Mouse (Mus musculus) cerebellum, adult (tissue): ENCODE data around the gene Gbf1.

ENCODE experiments used
- ATAC-seq: cut with Nextera tagmentation; 2 replicates; pipeline ENCODE4 v1.9.2; 2017; ENCODE audit warnings: mild to moderate bottlenecking, moderate library complexity, mixed read lengths; ENCODE audit not compliant: insufficient number of reproducible peaks, low FRiP score, low TSS enrichment

Gbf1 gene

DNA sequence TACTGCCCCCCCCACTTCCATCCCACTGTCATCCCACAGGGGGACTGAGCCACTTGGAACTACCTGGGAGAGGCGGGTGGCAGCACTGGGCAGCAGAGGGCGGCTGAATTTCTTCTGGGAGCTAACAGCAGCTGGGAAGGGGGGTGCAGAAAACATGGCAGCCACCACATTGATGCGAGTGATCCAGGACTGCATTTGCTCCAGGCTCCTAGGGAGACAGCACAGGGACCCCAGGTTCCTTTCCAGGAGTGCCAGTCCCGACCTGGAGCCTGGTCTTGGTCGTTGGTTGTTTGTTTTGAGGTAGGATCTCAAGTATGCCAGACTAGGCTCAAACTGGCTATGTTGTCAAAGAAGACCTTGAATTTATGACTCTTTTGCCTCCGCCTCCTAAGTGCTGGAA, 161.3 kb downstream of the Gbf1 start:
- ATAC-seq = no peak

DNA sequence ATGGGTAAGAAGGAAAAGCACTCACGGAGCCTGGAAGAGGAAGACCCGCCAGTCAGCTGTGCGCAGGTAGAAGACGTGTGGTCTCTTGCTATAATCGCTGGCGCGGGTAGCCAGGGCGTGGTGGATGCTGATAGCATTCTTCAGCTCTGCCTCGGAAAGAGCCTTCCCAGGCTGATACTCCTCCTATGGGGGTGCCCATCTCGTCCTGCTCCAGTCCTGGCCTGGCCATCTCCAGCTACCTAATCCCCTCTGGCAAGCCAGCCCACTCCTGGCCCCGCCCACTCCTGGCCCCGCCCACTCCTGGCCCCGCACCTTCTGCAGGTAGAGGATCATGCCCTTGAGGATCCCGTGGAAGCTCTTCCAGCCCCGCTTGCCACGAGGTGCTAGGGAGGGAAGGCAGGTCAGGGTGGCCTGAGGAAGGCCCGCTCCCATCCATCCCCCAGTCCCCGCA, 161.9 kb downstream of the Gbf1 start:
- no peak for ATAC-seq

DNA sequence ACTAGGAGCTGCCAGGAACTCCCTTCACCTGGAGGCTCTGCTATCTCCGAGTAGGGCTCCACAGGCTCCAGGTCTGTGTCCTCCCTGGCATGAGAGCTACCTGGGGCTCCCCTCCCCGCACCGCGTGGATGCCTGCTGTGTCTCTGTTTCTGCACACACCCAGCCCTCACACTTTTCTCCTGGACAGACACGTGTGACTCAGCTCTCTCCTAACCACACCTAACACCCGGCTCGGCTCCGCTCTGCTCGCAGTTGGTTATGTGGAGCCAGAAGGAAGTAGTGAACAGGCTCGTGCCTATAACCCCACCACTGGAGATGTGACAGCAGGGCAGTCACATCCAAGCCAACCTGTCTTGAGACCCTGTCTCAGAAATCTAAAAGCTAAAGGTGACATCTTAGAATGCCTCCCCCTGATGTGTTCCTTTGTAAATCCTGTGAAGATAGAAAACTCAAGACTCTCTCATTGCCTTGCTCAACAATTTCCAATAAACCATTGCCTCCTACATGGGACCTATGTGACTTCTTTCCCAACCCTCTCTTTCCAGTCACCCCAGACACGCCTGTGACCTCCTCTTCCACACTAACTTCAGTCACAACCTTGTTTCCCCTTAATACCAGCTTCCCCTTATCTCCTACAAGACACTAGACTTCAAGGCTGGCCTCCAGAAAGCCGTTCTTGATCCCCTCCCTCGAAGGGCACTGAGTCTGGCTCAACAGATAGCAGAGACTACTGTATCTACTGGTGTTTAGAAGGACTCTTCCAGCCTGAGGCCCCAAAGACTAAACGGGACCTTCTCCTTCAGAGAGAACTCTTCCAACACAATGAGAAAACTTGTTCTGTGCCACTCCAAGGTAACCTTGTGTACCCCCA, 162.8 kb downstream of the Gbf1 start:
- ATAC-seq = no peak

DNA sequence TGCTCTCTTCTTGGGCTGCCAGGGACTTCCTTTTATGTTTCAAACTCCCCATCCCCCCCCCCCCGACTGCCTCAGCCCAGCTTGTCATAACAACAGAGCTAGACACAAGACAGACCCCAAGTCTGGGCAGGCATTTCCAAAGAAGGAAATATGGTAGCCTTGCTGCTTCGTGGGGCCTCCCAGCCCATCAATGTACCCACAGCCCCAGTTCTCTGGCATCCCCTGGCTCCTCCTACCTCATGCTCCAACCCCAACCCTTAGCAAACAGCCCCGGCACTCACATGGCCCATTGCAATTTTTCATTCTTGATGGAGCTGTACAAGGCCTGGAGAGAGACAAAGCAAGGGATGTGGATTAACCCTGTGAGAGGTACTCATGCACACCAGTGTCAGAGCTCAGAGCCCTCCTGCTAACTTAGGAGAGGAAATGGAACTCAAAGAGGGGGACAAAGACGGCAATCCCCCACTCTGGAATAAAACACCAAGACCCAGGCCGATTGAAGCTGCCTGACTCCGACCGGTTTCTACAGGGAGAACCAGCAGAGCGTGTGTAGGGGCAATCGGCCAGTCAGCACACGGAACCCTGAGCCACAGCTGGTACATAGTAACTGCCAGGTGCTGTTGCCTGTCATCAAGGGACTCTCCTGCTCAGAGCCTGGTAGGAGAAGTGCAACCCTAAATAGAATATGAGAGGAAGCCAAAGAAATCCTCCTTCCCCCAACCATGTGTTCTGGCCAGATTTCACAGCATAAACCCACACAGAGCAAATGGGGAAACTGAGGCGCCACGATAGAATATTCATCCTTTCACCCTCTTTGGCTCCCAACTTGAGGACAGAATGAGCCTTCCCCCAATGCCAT, 163.7 kb downstream of the Gbf1 start:
- ATAC-seq = no peak

DNA sequence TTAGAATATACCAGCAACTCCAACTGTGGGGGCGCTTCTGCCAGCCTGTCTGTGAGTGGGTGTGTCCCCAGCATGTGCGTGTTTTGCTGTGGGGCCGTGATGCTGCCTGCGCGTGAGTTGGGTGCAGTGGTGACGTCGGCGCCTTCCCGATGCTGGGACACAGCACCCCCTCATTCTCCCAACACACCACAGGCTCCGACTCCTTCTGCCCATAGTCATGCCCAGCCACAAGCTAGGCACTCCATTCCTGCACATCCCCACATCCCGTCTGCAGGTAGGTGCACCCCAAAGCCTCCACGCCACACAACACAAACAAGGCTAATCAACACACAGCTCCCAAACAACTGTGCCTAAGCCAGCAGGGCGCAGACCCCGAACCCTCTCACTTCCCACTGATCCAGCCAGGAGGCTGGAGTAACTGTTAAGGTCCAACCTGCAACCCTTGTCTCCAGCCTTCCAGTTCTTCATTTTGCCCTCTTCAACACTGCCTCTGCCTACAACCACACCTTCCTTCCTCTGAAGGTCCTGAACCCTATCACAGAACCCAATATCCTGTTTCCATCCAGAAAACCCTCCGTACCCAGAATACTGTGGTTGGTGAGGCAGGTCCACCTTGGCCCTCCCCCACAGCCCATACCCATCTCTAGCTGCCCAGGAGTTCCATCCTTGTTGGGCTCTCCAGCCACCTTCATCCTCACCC, 164.7 kb downstream of the Gbf1 start:
- ATAC-seq = no peak

DNA sequence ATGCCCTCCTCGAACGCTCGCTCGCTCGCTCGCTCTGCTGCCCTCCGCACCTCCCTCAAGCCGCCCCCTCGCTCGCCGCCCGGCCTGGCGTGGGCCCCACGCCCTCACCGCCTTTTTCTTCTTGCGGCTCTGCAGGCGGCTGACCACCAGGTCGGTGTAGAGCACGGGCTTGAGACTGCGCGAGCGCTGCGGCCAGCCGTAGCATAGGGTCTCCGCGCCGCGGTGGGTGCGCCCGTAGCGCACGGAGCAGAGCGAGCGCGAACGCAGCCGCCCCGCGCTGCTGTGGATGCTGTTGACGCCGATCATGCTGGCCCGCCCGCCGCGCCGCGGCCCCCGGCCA, 165.2 kb downstream of the Gbf1 start:
- ATAC-seq = no peak

DNA sequence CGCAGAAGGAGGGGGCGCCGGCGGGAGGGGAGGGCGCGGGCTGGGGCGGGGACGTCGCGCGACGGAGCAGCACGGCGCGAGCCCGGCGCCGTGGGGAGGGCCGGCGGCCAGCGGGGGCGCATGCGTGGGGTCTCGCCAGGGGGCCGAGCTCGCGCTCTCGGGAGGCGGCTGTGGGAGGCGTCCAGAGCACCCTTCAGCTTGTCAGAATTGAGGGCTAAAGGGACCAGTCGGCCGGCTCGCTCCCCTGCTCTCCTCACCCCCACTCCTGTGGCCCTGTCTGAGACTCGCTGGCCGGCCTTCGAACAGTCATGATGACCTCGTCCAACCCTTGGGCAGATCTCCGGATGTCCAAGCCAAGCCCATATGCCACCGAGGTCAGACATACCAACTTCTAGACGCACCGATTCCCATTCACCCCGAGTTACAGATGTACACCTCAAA, 165.7 kb downstream of the Gbf1 start:
- ATAC-seq = no peak

DNA sequence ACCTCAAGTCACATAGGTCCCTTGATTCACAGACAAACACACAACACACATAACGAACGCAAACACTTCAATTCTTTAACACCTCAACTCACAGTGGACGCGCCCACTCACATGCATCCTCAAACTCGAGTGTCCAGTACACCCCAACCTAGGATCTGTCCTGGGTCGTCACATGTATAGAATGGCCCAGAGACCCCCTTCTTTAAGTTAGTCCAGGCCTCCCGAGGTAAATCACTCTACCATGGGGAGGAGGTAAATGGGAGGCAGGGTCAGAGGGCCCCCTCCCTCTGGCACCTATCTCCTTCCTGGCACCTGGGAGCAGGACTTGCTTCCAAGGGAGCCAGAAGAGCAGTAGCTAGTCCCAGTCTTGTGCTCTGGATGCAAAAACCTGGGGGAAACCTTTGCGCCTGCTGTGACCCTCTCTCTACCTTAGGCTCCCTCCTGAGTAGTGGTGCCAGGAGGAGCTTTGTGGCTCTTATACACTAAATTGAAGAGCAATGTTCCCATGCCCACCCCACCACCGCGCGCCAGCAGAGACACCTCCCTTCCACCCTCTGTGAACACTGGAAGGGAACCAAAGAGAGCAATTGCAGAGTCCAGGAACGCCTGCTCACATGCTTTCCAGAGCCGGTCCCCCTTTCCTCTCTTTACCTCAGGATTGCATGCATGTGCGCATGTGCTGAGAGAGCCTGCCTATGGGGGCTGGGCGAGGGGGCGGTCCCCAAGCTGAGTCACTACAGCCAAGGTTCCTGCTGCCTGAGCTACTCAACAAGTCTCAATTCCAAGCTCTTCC, 166.5 kb downstream of the Gbf1 start:
- ATAC-seq = no peak

DNA sequence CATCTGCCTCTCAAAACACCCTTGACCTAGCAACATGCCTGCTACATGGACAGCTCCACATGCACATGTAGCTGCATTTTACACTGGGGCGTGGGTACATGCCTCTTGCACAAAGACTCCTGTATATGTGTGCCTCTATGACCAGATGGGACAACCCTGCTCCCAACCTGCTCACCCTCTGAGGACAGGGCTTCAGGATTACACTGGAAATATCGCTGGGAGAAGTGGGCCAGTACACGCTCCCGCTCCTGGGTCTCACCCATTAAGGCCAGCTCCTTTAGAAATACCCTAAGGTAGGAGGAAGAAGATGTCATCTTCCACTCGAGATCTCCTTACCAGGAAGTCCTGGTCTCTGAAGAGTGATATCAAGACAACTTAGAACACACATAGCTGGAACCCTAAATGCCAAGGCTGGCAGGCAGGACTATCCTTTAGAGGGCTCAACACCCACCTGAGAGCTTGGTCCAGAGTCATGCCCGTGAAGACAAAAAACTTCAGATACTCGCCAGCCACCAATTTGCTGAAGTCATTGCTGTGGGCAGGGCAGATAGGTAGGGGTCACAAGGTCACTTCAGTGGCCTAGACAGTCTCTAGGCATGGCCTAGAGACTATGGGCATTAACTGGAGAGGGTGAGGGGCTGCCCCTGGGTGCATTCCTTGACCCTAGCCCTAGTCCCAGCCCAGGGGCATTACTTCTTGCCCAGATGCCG, 167.9 kb downstream of the Gbf1 start:
- no peak for ATAC-seq

DNA sequence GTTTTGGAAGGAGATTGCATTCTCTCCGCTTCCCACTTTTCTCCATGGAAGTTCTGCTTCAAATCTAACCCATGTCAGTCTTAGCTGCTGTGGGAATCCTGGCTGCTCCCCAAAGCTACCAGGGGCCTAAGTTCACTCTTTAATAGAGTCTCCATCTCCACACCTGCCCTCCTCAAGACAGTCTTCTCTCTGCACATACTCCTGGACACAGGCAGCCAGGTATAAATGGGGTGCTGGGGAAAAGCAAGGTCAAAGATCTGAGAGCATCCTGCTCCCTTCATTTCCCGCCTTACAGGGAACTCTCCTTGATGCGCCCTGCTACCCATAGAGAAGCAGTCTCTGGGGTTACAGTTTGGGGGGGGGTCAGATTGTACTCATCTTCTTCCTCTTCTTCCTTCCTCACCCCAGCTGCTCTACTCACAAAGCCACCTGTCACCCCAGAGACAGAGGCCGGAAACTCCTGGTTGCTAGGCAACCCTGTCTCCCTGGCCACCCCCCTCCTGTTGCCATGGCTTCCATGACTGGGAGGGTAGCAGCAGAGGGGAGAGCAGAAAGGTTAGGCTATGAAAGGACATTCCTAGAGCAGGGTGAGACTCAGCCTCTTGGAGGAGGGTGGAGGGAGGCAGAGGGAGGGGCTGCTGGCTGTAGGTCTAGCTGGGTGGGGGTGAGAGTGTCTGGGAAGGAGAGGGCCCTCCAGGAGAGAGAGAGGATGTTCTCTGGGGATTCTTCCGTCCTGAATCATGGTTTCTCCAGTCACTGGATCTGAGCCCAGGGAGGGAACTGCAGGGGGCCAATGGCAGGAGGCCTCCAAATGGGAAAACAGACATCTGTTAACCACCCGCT, 169.0 kb downstream of the Gbf1 start:
- peak; percentile 32; the same call in 1 of the 2 replicates for ATAC-seq

DNA sequence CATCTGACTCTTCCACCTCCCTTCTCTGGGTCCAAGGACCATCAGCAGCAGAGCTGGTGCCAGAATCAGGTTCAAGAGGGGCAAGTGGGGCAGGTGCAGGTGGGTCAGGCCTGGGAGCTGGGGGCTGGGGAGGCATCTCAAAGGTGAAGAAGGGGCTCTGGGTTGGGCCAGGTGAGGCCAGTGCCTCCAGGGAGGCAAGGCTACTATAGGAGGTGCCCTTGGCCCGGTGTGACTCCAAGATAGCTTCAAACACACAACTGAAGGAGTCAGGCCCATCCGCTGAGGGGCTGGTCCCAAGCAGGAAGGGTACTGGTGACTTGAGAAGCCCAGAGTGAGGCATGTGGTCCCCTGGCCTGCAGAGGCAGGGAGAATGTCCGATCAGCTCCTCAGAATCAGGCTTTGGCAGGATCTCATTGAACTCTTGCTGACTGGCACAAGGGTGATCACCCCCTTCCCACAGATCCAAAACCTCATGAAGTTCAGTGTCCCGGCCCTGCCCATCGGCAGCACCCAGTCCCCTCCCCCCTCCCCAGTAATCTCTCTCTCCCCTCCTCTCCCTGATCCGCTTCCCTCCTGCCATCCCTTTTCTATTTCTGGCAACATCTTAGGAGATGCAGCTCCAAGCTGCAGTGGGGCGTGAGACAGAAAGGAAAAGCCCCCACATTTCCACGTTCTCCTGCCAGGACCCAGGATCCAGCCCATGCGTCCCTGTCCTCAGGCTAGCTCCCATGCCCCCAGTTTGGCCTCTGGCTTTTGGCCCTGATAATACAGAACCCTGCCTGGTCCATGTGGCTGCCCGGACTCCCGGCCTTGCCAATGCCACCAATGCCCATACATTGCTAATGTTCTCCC, 170.1 kb downstream of the Gbf1 start:
- ATAC-seq = no peak

DNA sequence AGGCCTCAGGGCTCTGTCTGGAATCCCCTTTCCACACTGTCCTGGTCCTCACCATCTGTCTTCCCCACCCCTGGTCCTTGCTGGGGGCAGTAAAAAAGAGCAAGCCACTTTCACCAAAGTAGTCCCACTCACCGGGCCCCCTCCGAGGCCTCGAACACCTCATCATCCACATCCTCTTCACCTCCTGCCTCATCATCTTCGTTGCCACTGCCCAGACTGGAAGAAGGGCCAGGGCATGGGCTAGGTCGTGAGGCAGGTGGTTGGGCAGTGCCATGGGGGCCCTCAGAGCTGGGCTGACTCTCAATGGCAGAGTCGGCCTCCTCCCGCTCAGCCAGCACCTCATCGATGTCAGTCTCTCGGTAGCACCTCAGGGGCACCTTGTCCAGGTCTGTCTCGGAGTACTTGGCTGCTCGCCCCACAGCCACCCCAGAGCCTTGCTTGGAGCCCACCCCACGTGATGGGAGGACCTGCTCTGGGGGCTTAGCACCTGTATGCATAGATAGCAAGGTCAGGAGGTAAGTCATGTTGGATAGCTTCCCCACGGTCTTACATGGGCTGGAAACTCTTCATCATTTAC, 170.8 kb downstream of the Gbf1 start:
- ATAC-seq = no peak

DNA sequence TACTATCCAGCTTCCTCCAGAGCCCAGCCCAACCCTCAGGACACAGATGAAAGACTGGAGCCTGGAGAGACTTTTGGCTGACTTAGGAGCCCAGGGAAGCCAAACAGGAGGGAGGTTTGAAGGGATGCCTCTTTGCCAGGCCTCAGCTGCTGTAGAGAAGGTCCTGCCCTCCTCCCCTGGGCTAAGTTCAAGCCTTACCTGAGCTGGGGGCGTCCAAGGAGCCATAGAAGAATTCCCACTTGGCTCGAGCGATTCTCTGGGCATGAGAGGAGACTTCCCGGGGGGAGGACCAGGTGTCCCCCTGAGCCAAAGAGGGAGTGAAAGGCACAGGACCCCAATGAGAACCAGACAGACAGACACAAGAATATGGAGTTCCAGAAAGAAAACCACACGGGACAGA, 171.4 kb downstream of the Gbf1 start:
- ATAC-seq = no peak

DNA sequence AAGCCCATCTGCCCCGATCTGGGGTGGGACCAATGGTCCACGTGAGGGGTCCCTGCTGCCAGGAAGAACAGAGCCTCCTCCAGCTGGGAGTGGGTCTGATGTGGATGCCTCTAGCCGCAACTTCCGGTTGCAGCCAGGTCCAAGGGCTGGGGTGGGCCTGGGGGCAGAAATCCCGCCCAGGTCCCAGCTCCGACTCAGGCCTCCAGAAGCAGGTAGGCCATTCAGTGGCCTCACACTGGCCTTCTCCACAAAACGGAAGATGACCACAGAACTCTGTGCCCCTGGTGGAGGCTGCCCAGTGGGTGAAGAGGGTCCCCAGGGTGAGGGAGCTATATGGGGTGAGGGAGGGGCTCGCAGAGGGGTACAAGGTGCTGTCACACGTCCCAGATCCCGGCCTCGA, 172.1 kb downstream of the Gbf1 start:
- ATAC-seq = no peak

DNA sequence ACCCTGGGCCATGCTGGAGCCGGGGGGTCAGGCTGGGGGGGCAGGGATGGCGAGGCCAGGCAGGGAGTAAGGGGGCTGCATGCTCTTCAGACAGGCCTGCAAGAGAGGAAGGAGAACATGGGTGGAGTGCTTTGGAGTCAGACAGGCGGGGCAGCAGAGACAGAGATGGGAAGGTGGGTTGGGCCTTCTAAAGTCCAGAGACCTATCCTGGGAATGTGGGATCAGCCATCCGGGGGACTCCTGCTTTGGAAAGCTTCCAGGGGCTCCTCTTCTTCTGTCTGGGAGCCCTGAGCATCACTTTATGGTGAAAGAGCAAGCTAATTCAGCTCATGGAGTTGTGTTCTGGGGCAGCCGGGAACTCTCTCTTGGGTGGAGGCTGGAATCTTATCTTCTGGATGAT, 172.6 kb downstream of the Gbf1 start:
- no peak for ATAC-seq

DNA sequence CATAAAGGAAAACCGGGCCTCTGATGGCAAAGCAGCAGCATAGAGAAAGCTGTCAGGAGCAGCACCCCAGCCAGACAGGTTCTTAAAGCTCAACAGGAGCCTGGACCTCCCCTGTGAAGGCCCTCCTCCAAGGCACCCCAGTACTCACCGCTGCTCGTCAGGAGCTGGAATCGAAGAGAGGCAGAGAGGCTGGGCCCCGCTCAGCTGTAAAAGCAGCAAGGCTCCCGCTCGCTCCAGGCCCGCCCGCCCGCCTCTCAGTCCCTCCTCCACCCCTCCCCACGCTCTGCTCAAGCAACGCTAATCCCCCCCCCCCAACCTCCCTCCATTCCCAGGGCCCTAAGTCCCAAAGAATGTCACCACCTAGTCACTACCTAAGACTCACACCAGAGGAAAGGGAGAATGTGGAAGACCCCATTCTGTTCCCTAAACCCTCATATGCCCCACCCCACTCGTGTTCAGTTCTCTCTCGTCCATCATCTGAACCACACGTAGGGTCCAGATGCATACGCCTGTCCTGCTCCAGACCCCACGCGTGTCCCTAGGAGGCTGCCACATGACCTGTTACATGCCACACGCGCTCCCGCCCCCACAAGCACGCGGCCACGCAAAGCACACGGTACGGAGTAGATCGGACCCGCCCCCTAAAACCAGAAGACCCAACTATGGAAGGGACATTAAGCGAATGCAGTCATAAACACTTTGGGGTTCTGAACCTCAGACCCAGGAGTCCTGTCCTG, 173.9 kb downstream of the Gbf1 start:
- no peak for ATAC-seq
